Mouse (Mus musculus) ES-Bruce4 (cell line): ENCODE measurements at regions not wholly inside any gene's neighbourhood (a gene's known extent, or its start where the extent isn't known, plus 50 kb on each side); places are given as distances from the start of the nearest gene placed in this dataset.

Source experiments
- CTCF ChIP-seq: IDR thresholded peaks from one replicate; pipeline ENCODE4 v1.8.1; 2011; ENCODE audit warnings: low read depth, low read length
- EP300 ChIP-seq: IDR thresholded peaks from 2 replicates; pipeline ENCODE4 v1.6.1; 2011; ENCODE audit warnings: low read depth, low read length; ENCODE audit not compliant: insufficient read depth

GRCm38 (mm10) chr4:4635338-4635737, 157.8 kb downstream of the Impad1 start:
- no peak for TF ChIP-seq EP300
- no peak for TF ChIP-seq CTCF
